ENCODE assay signal across 24 mouse cellular contexts in the genomic region with DNA sequence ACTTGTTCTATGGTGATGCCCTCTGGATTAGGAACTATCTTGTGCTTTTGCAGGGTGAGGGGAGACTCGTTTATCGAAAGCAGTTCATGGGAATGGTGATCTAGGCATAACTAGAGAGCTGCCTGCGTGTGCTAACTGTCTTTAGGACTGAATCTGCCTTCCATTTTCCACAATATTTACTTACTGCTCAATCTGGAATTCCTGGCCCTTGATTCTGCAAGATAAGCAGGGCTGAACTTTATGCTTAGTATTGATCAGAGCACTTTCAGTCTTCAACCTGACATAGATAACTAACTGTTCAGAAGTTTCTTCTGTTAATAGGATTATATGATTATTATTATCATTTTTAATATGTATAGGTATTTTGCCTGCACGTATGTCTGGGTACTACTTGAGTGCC. TPM values are rescaled to one million over a fixed set of nuclear protein-coding genes. Genes with fewer than 3 reads are reported as not detected.
"Had no signal": no experiment of that assay in that cellular context is flagged by ENCODE, and none has a peak within 500 bp of the region (broad histone marks: within the 10 kb centered on the region; RNA-seq: fewer than 3 reads in every experiment).

No protein-coding gene starts in this region.

- H3K27ac ChIP-seq: liver, embryonic 14.5 days; lung, embryonic 15.5 days; macrophage; midbrain, embryonic 13.5 days; midbrain, embryonic 15.5 days; neural tube, embryonic 12.5 days; stomach, embryonic 15.5 days; stomach, postnatal 0 days had no signal

- H3K9me3 ChIP-seq: lung, embryonic 15.5 days; megakaryocyte, embryonic 14.5 days; midbrain, embryonic 13.5 days; midbrain, embryonic 15.5 days; neural tube, embryonic 12.5 days; stomach, embryonic 15.5 days had no signal

- H3K27me3 ChIP-seq: lung, embryonic 15.5 days; megakaryocyte, embryonic 14.5 days; midbrain, embryonic 13.5 days; midbrain, embryonic 15.5 days; neural tube, embryonic 12.5 days; stomach, embryonic 15.5 days had no signal

- DNase-seq: lung, adult 2 months; lung, postnatal 14 days; lung, postnatal 36 days; right cerebral cortex, postnatal 14 days; spleen, adult 18-20 months; thymus, adult 2 months; thymus, postnatal 36 days had no signal

- H3K36me3 ChIP-seq: midbrain, embryonic 15.5 days had no signal

- H3K4me3 ChIP-seq: lung, embryonic 15.5 days; megakaryocyte, embryonic 14.5 days; midbrain, embryonic 13.5 days; midbrain, embryonic 15.5 days; neural tube, embryonic 12.5 days; stomach, embryonic 15.5 days had no signal

- ATAC-seq: lung, postnatal 0 days; midbrain, embryonic 13.5 days; midbrain, embryonic 15.5 days had no signal

- H3K9ac ChIP-seq: liver, embryonic 14.5 days; lung, embryonic 15.5 days; midbrain, embryonic 13.5 days; midbrain, embryonic 15.5 days; neural tube, embryonic 12.5 days; stomach, embryonic 15.5 days had no signal

- H3K4me2 ChIP-seq: lung, embryonic 15.5 days; midbrain, embryonic 11.5 days; midbrain, embryonic 13.5 days; midbrain, embryonic 15.5 days; neural tube, embryonic 12.5 days; stomach, embryonic 15.5 days had no signal

RNA-seq across cellular contexts. Expression of a gene that starts 40.1 kb away (rescaled TPM):
- total RNA-seq: megakaryocyte progenitor cell, adult 5-6 weeks; midbrain, postnatal 0 days; monocyte, adult 5-6 weeks; neutrophil, adult 5-6 weeks had no signal
- polyA plus RNA-seq: liver, embryonic 14.5 days; lung, adult 2 months; lung, embryonic 15.5 days; lung, postnatal 0 days; macrophage; midbrain, embryonic 11.5 days; midbrain, embryonic 13.5 days; midbrain, embryonic 15.5 days; midbrain, postnatal 0 days; neural tube, embryonic 12.5 days; neural tube, embryonic 14.5 days; stomach, embryonic 15.5 days; stomach, postnatal 0 days; testis, adult 2 months; thymus, adult 2 months had no signal

RNA-seq across cellular contexts. Expression of a gene that starts 48.1 kb away (rescaled TPM):
- total RNA-seq: monocyte, adult 5-6 weeks had no signal
- polyA plus RNA-seq: macrophage had no signal
